Mouse (Mus musculus) heart, adult 2 months (tissue): ENCODE data around the gene Btk.

Experiments used
- EP300 ChIP-seq: fragments of 200-500 bp; IDR thresholded peaks from 2 replicates; pipeline ENCODE4 v1.6.1; 2011; ENCODE audit warnings: low read depth, low read length, control low read depth; ENCODE audit not compliant: insufficient read depth
- POLR2A ChIP-seq: fragments of 200-500 bp; IDR thresholded peaks from 2 replicates; pipeline ENCODE4 v1.6.1; 2011; ENCODE audit warnings: mild to moderate bottlenecking, low read depth, low read length, control low read depth; ENCODE audit not compliant: insufficient read depth

DNA sequence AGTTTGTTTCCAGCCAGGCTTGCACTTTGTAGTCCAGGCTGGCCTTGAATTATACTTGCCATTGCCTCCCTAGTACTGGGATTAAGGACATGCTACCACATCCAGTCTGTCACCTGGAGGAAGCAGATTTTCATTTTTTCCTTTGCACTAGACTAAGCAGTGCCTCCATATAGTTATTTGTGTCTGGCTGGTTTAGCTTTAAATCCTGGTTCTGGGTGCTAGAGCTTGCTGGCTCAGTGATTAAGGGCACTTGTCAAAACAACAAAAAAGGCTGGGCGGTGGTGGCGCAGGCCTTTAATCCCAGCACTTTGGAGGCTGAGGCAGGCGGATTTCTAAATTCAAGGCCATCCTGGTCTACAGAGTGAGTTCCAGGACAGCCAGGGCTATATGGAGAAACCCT lies 5.6 kb upstream of the Btk start:
- no peak for TF ChIP-seq POLR2A
- TF ChIP-seq EP300 = no peak
